Mouse (Mus musculus): ENCODE results near the gene Glis1. TPM values are rescaled to one million over a fixed set of nuclear protein-coding genes. Genes with fewer than 3 reads are reported as not detected.
A peak's percentile ranks its signal among the peaks of the same experiment; 100 is the strongest.

Glis1 gene
- polyA plus RNA-seq, 1 experiment from 2014 or later = 0.29 TPM

- WGBS = 28% methylated on average over 17 of the region's 17 CpGs
- no peak overlapping the region for H3K4me3 ChIP-seq
- no peaks in the 10 kb centered on the region for H3K9me3 ChIP-seq (replicated peaks)
- no peak overlapping the region for H3K27ac ChIP-seq
- ATAC-seq (replicated peaks; ENCODE audit: insufficient number of reproducible peaks, insufficient read depth, low FRiP score, low read depth) = peak; percentile 66
- peak overlapping the region; percentile 19; the same call in 1 of the 2 replicates for H3K4me2 ChIP-seq
- H3K27me3 ChIP-seq = peaks cover 28% of the 10 kb centered on the region
- H3K9ac ChIP-seq = no peak overlapping the region
- H3K36me3 ChIP-seq = no peaks in the 10 kb centered on the region
- H3K4me1 ChIP-seq (replicated peaks) = peaks cover 15% of the 10 kb centered on the region
Measured at GRCm38 (mm10) chr4:107628921-107629411, 194.6 kb downstream of the Glis1 start.

GRCm38 (mm10) chr4:107634631-107635030 lies 200.2 kb downstream of the Glis1 start:
- 70% methylated on average over 6 of the region's 6 CpGs for WGBS
- Histone ChIP-seq H3K36me3 (no peaks in the 10 kb centered on the region), H3K27me3 (peaks cover 8% of the 10 kb centered on the region), H3K4me1 (replicated peaks) (0 out of 2 replicates have a peak, but pooled peaks cover 2% of the 10 kb centered on the region), H3K27ac (no peak overlapping the region), H3K4me3 (no peak overlapping the region), H3K9me3 (replicated peaks) (no peaks in the 10 kb centered on the region), H3K4me2 (no peak overlapping the region), H3K9ac (no peak overlapping the region)
- ATAC-seq (replicated peaks; ENCODE audit: insufficient number of reproducible peaks, insufficient read depth, low FRiP score, low read depth) = no peak

GRCm38 (mm10) chr4:107636099-107636498 lies 201.7 kb downstream of the Glis1 start:
- 0 out of 2 replicates have a peak, but pooled peaks cover 2% of the 10 kb centered on the region for H3K4me1 ChIP-seq (replicated peaks)
- H3K9ac ChIP-seq = no peak overlapping the region
- 77% methylated on average over 6 of the region's 6 CpGs for WGBS
- no peak overlapping the region for H3K4me3 ChIP-seq
- no peak for ATAC-seq (replicated peaks; ENCODE audit: insufficient number of reproducible peaks, insufficient read depth, low FRiP score, low read depth)
- peaks cover 8% of the 10 kb centered on the region for H3K27me3 ChIP-seq
- H3K27ac ChIP-seq = no peak overlapping the region
- H3K4me2 ChIP-seq = no peak overlapping the region
- H3K36me3 ChIP-seq = no peaks in the 10 kb centered on the region
- no peaks in the 10 kb centered on the region for H3K9me3 ChIP-seq (replicated peaks)

- WGBS = 56% methylated on average over 3 of the region's 3 CpGs
- no peak overlapping the region for H3K27ac ChIP-seq
- 0 out of 2 replicates have a peak, but pooled peaks cover 2% of the 10 kb centered on the region for H3K4me1 ChIP-seq (replicated peaks)
- peaks cover 4% of the 10 kb centered on the region; the same call in 1 of the 2 replicates for H3K27me3 ChIP-seq
- no peak overlapping the region for H3K4me2 ChIP-seq
- no peak overlapping the region for H3K9ac ChIP-seq
- no peaks in the 10 kb centered on the region for H3K9me3 ChIP-seq (replicated peaks)
- ATAC-seq (replicated peaks; ENCODE audit: insufficient number of reproducible peaks, insufficient read depth, low FRiP score, low read depth) = no peak
- no peak overlapping the region for H3K4me3 ChIP-seq
- no peaks in the 10 kb centered on the region for H3K36me3 ChIP-seq
Measured at GRCm38 (mm10) chr4:107637670-107638069, 203.3 kb downstream of the Glis1 start.

- 78% methylated on average over 10 of the region's 10 CpGs for WGBS
- ATAC-seq (replicated peaks; ENCODE audit: insufficient number of reproducible peaks, insufficient read depth, low FRiP score, low read depth) = no peak
- no peak overlapping the region for H3K4me3 ChIP-seq
Measured at GRCm38 (mm10) chr4:107638303-107638702, 203.9 kb downstream of the Glis1 start.

GRCm38 (mm10) chr4:107641624-107642023 lies 207.2 kb downstream of the Glis1 start:
- no peak for ATAC-seq (replicated peaks; ENCODE audit: insufficient number of reproducible peaks, insufficient read depth, low FRiP score, low read depth)
- H3K4me3 ChIP-seq = no peak overlapping the region
- WGBS = 51% methylated on average over 4 of the region's 4 CpGs
- 0 out of 2 replicates have a peak, but pooled peaks cover 2% of the 10 kb centered on the region for H3K4me1 ChIP-seq (replicated peaks)
- no peaks in the 10 kb centered on the region for H3K9me3 ChIP-seq (replicated peaks)
- H3K27ac ChIP-seq = no peak overlapping the region
- H3K9ac ChIP-seq = no peak overlapping the region
- H3K27me3 ChIP-seq = no peaks in the 10 kb centered on the region
- H3K36me3 ChIP-seq = no peaks in the 10 kb centered on the region
- H3K4me2 ChIP-seq = no peak overlapping the region

More at GRCm38 (mm10) chr4:107638303-107638702, 203.9 kb downstream of the Glis1 start:
- Histone ChIP-seq H3K4me2 (no peak overlapping the region), H3K9me3 (replicated peaks) (no peaks in the 10 kb centered on the region), H3K27me3 (peaks cover 4% of the 10 kb centered on the region; the same call in 1 of the 2 replicates), H3K27ac (no peak overlapping the region), H3K36me3 (no peaks in the 10 kb centered on the region), H3K9ac (no peak overlapping the region), H3K4me1 (replicated peaks) (0 out of 2 replicates have a peak, but pooled peaks cover 2% of the 10 kb centered on the region)

GRCm38 (mm10) chr4:107648959-107649485 lies 214.6 kb downstream of the Glis1 start:
- WGBS = 35% methylated on average over 5 of the region's 5 CpGs
- no peaks in the 10 kb centered on the region for H3K9me3 ChIP-seq (replicated peaks)
- ATAC-seq (replicated peaks; ENCODE audit: insufficient number of reproducible peaks, insufficient read depth, low FRiP score, low read depth) = no peak
- H3K9ac ChIP-seq = no peak overlapping the region
- no peak overlapping the region for H3K4me3 ChIP-seq
- H3K4me1 ChIP-seq (replicated peaks) = peaks cover 8% of the 10 kb centered on the region; the same call in 1 of the 2 replicates
- H3K27ac ChIP-seq = no peak overlapping the region
- no peak overlapping the region for H3K4me2 ChIP-seq
- no peaks in the 10 kb centered on the region for H3K36me3 ChIP-seq
- peaks cover 13% of the 10 kb centered on the region for H3K27me3 ChIP-seq

GRCm38 (mm10) chr4:107651021-107651496 lies 216.7 kb downstream of the Glis1 start:
- H3K27me3 ChIP-seq = peaks cover 22% of the 10 kb centered on the region
- peaks cover 8% of the 10 kb centered on the region; the same call in 1 of the 2 replicates for H3K4me1 ChIP-seq (replicated peaks)
- 42% methylated on average over 12 of the region's 12 CpGs for WGBS
- H3K9ac ChIP-seq = no peak overlapping the region
- no peaks in the 10 kb centered on the region for H3K36me3 ChIP-seq
- no peaks in the 10 kb centered on the region for H3K9me3 ChIP-seq (replicated peaks)
- H3K27ac ChIP-seq = no peak overlapping the region
- no peak for ATAC-seq (replicated peaks; ENCODE audit: insufficient number of reproducible peaks, insufficient read depth, low FRiP score, low read depth)
- no peak overlapping the region for H3K4me2 ChIP-seq
- no peak overlapping the region for H3K4me3 ChIP-seq

- H3K9me3 ChIP-seq (replicated peaks) = no peaks in the 10 kb centered on the region
- WGBS = 13% methylated on average over 7 of the region's 7 CpGs
- H3K4me3 ChIP-seq = no peak overlapping the region
- H3K4me1 ChIP-seq (replicated peaks) = peaks cover 8% of the 10 kb centered on the region; the same call in 1 of the 2 replicates
- H3K27ac ChIP-seq = no peak overlapping the region
- peak; percentile 53 for ATAC-seq (replicated peaks; ENCODE audit: insufficient number of reproducible peaks, insufficient read depth, low FRiP score, low read depth)
- no peak overlapping the region for H3K9ac ChIP-seq
- H3K36me3 ChIP-seq = no peaks in the 10 kb centered on the region
- peak overlapping the region; percentile 43 for H3K4me2 ChIP-seq
- peaks cover 22% of the 10 kb centered on the region for H3K27me3 ChIP-seq
Measured at GRCm38 (mm10) chr4:107652598-107653279, 218.3 kb downstream of the Glis1 start.

GRCm38 (mm10) chr4:107653280-107653643 lies 218.9 kb downstream of the Glis1 start:
- ATAC-seq (replicated peaks; ENCODE audit: insufficient number of reproducible peaks, insufficient read depth, low FRiP score, low read depth) = no peak
- Histone ChIP-seq H3K9me3 (replicated peaks) (no peaks in the 10 kb centered on the region), H3K4me2 (no peak overlapping the region), H3K4me3 (no peak overlapping the region), H3K27me3 (peaks cover 22% of the 10 kb centered on the region), H3K27ac (no peak overlapping the region), H3K36me3 (no peaks in the 10 kb centered on the region), H3K4me1 (replicated peaks) (peaks cover 8% of the 10 kb centered on the region; the same call in 1 of the 2 replicates), H3K9ac (no peak overlapping the region)
- 60% methylated on average over 5 of the region's 5 CpGs for WGBS

- Histone ChIP-seq H3K27me3 (no peaks in the 10 kb centered on the region), H3K4me3 (no peak overlapping the region)
- 80% methylated on average over 11 of the region's 11 CpGs for WGBS
Measured at GRCm38 (mm10) chr4:107660649-107661048, 226.3 kb downstream of the Glis1 start.

More at GRCm38 (mm10) chr4:107660649-107661048, 226.3 kb downstream of the Glis1 start:
- H3K9ac ChIP-seq = no peak overlapping the region
- H3K9me3 ChIP-seq (replicated peaks) = no peaks in the 10 kb centered on the region
- no peaks in the 10 kb centered on the region for H3K4me1 ChIP-seq (replicated peaks)
- no peaks in the 10 kb centered on the region for H3K36me3 ChIP-seq
- H3K27ac ChIP-seq = no peak overlapping the region
- no peak for ATAC-seq (replicated peaks; ENCODE audit: insufficient number of reproducible peaks, insufficient read depth, low FRiP score, low read depth)
- H3K4me2 ChIP-seq = no peak overlapping the region
